Mouse (Mus musculus) bone marrow, adult 2 months (tissue): ENCODE results near the gene Cd2ap.

Experiments
- CTCF ChIP-seq: fragments of 200-500 bp; IDR thresholded peaks from 2 replicates; pipeline ENCODE4 v1.5.1; 2011; ENCODE audit warnings: low read length, control low read depth; ENCODE audit not compliant: control insufficient read depth, insufficient read depth
- POLR2A ChIP-seq: fragments of 200-500 bp; IDR thresholded peaks from 2 replicates; pipeline ENCODE4 v1.6.1; 2011; ENCODE audit warnings: low read depth, mild to moderate bottlenecking, control low read depth, low read length, borderline replicate concordance; ENCODE audit not compliant: control insufficient read depth

DNA sequence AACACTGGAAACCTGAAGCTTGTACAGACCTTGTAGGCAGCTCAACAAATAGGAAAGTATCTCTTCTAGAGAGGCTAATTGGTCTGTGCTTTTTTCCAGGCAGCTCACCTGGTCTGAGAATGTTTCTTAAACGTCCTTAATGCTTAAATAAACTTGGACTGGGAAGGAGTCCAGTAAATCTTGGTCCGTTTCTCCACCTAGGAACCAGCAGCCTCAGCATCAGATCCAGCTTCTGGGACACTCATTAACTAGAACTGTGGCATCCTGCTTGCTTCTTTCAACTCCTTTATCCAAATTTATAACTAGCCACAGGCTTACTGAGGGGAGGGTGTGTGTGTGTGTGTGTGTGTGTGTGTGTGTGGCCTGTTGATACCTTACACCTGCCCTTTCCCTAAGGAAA lies 122.7 kb downstream of the Cd2ap start:
- TF ChIP-seq CTCF (no peak), POLR2A (no peak)
